Mouse (Mus musculus): ENCODE measurements at regions not wholly inside any gene's neighbourhood (a gene's known extent, or its start where the extent isn't known, plus 50 kb on each side); places are given as distances from the start of the nearest gene placed in this dataset.

DNA sequence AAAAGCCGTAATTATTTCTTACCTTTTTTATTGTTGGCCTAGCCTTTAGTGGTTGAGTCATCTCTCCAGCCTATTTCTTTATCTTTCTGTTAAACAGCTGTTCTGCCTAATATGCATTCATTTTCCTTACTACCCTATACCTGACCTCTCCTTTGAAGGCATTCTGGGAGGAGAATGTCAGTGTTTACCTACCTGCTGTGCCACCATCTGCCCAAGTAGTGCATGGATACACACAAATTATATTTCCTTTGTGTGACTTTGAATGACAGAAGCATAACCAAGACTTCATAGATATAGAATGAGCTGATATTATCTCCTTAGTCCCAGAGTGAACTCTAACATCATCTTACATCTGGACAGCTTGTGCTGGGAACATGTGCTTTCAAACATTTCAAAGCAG is 293.5 kb upstream of the Tom1l1 start:
- no peak for DNase-seq

DNA sequence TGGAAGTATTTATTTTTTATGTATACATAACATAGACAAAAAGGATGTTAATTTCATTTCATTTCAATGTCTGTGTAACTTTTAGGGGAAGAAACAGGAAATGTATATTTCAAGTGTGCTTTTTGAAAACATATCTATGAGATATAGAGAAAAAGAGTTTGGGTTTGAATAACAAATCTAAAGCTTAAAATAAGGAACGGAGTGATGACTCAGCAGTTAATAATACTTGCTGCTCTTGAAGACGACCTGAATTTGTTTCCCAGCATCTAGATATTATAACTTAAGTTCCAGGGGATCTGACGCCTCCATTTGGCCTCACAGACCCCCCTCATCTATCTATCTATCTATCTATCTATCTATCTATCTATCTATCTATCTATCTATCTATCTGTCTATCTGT is 290.1 kb upstream of the Tom1l1 start:
- DNase-seq = no peak

DNA sequence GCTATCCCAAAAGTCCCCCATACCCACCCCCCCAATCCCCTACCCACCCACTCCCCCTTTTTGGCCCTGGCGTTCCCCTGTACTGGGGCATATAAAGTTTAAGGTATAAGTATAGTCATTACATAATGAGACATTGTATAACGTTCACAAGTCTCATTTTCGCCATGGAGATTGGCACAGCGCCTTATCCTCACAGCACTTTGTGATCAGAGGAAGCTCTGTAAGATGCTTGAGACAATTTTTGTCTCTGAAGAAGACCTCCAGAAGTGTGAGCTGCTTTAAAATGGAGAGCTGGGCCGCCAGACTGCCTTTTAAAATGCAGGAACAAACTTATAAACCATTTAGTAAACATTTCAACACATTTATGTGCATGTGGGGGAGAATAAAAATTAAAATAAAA is 252.9 kb upstream of the Tom1l1 start:
- no peak for DNase-seq

DNA sequence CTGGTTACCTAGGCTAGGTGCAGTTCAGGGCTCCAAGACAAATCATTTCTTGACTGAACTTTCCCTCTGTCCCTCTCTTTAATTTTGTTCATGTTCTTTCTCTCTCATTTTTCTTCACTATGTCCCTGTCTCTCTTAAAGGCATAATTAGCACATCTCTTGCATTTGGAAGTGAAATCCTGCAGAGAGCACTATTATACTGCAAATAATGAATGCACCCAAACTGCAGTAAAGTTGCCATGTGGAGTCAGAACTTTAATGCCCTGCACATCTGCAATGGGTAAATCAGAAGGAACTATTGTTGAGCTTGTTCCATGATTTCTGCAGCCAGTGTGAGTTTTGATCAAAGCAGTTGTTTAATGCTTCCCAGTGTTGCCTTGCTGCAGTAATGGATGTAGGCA is 237.6 kb upstream of the Tom1l1 start:
- DNase-seq = no peak

DNA sequence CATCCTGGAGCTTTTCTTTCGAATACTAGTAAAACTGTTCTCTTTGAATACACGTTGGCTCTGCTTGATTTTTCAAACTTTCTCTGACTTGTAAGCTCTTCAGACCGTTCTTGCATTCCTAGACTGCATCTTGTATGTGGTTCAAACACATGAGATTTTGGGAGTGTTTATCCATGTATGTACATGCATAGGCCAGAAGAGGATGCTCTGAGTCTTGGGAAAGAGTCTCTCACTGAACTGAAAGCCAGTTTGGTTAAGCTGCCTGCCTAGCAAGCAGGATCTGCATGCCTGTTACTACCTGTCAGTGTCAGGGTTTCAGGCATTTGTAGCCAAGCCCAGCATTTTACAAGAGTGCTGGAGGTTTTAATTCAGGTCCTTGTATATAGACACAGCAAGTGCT is 229.6 kb upstream of the Tom1l1 start:
- no peak for DNase-seq

DNA sequence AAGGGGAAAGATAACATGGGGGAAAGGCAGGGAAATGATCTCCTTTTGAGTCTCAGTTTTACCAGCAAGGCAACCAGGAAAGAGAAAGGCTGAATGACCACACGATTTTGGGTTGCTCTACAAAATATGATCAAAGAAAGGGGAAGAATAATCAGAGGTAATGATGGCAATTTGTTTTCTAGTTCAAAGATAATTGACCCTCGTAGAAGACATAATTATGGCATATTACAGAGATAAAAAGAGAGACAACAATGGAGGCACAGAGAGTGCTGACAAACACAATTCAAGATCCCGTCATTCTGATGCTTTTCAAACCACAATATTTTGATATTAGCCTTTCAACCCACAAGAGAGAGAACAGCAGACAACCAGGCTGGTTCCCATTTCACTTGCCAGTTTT is 206.1 kb upstream of the Tom1l1 start:
- DNase-seq = no peak

DNA sequence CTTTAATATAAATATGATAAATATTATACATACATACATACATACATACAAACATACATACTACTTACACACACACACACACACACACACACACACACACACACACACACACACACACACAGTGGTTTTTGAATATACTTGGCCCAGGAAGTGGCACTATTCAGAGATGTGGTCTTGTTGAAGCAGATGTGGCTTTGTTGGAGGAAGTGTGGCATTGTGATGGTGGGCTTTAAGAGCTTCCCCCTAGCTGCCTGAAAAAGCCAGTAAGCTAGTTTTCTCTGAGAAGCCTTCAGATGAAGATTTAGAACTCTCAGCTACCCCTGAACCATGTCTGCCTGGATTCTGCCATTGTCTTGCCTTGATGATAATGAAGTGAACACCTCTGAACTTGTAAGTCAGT is 185.0 kb upstream of the Tom1l1 start:
- DNase-seq = no peak

DNA sequence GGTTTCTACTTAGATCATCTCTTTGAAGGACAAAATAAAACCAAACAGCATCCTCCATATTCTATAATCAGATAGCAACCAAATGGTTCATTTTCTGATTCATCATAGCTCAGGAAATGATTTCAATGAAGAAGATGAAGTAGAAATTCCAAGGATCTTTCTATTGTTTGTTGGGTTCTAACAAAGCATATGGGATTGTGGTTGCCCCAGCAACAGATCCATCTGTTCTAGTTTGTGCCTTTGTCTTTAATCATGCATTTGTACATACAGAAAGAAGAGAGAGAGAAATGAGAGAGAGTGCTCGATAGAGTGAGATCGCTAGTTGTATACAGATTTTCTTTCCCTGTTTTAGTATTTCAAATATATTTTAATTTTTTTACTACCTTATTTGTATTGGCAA is 183.5 kb upstream of the Tom1l1 start:
- no peak for DNase-seq

DNA sequence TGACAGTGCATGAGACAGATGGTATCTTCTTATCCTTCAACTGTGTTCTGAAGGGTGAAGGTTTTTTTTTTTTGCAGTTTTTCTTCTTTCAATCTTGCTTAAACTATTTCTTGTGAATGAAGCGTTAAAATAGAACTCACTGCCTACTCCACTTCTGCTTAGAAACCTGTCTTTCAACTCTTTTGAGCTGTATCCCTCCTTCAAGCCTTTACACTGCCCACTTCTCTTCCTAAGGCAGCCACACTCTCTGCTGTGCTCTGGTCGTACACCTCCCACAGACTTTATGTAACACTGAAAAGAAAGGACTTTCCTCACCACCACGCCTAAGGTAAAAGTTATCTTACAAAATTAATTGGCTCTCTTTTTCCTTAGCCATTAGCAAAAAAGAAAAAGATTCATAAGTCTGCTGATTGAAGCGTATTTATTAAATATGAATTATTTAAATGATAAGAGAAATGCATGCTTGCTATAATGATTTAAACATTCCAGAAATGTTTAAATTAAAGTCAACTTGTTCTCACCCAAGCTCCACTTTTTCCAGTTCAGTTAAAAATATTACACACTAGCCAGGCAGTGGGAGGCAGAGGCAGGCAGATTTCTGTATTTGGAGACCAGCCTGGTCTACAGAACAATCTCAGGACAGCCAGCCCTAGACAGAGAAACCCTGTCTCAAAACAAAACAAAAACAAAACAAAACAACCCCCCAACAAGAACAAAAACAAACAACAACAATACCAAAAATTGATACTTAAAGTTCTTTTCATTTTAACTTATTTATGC is 176.0 kb upstream of the Tom1l1 start:
- no peak for DNase-seq

DNA sequence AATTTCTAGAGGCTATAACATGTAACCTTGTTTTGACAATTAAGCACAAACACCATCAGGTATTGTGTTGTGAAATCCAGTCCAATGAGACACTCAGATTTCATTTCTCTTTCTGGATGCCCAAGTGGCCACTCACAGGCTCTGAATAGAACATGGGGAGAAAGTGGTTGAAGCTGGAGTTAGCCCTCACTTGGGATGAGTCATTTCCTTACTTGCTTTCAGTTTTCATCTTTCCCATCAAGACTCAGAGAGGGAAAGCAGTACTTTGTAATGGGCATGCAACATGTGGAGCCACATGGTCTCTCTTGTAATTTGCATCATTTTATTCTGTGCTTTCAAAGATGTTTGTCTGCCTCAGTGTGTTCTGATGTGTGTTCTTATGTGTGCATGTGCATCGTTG is 167.6 kb upstream of the Tom1l1 start:
- DNase-seq = no peak

DNA sequence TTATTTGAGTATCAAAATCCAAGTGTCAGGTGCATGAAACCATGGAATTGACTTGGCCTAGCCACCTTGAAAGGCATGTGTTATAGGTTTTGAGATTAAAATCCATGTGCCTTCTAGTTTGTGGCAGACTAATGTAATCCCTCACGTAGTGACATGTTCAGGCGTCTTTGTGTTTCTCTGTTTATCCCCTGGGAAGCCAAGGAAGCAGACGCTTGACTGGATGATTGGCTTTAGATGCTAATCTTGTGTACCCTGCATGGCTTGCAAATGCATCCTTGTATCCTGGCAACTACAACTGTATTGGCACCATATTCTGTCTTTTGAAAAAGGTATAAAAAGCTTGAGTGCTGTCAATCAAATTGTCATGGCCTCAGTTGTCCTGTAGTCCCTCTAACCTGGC is 167.2 kb upstream of the Tom1l1 start:
- no peak for DNase-seq

DNA sequence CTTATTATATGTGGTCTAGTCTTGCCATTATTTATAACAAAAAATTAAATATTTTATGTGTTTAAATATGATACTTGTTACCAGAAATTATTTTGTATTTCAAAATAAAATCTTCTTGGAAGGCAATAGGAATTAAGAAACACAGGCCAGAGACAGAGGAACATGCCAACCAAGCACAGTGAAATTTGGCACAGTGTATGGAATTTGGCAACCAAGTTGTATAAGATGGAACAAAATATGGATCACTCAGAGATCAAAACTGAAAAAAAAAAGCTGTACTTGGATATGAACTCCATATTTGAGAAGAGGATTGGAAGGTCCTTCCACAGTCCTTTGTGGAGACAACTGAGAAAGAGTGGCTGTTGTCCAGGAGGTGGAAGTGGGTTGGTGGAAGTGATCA is 163.1 kb upstream of the Tom1l1 start:
- DNase-seq = no peak

DNA sequence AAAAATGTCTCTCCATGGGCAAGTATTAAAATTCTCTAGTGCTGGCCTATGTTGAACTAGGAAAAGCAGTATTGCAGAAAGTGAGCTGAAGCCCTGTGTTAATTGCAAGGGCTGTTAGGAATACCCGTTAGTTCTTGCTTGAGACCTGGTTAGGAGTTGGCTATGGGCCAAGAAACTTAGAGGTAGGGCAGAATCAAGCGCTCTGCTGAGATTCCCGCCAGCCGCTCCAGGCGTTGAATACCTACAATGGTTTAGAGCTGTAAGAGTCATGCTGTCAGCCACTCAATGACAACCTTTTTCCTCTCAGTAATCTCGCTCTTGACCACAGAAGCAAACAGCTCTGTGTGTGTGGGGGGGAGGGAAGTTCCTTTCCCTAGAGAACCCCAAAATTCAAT is 156.8 kb upstream of the Tom1l1 start:
- DNase-seq = peak in 1 of 2 experiments; percentile 1

DNA sequence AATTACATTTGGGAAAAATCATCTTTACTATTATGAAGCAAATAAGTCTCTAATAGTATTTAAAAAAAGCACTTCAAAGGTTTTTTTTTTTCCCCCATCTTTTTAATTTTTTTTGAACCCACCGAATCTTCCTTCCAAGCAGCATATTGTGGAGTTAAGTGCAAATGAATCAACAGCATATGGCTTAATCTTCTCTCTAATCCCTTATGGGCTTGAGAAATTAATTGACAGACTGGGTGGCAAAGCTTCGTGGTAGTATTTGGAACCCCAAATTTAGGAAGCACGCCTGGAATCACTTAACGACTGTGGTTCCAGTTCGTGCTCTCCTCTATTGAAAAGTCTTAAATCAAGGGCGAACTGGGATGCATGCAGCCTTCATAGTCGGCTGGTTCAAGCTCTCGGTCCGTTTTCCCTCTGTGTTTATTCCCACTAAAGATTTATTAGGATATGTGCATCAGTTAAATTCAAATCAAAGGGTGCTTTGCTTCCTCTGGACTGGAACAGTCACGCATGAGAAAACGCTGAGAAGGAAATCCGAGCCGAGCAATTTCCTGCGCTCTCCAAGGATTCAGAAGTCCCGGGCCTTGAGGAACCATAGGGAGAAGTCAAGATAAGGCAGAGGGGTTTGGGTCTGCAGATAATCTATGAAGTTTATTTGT is 156.2 kb upstream of the Tom1l1 start:
- no peak for DNase-seq

DNA sequence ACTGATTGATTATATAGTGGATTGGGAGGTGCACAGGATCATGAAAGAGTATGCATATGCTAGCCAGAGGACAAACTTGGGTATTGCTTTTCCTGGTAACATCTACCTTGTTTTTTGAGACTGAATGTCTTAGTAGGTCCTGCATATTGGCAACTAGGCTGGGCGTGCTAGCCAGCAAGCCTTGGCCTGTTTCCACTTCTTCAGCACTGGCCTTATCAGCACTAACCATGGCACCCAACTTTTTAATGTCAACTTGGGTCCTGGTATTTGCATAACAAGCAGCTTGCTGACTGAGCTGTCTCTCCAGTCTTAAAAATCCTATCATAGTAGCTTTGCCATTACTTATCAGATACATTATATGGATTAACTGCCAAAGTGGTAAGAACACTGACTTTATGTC is 150.0 kb upstream of the Tom1l1 start:
- DNase-seq = peak; percentile 26 to 52

DNA sequence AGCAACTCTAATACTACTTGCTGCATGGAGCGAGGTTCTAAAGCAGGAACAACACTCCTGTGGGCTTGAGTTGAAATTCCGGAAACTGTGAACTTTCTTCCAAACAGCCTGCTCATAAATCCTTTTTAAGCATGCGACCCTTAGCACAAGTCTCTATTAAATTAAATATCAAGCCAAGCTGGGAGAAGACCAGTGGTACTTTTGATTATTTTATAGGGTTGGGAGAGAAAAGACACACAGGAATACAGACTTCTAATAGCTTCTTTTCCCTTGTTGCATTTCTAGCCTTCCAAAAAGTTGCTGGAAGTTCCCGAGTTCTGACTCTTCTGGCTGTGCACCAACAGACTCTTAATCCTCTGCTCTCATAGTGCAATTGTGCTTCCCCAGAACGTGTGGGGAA is 136.6 kb upstream of the Tom1l1 start:
- DNase-seq = no peak

DNA sequence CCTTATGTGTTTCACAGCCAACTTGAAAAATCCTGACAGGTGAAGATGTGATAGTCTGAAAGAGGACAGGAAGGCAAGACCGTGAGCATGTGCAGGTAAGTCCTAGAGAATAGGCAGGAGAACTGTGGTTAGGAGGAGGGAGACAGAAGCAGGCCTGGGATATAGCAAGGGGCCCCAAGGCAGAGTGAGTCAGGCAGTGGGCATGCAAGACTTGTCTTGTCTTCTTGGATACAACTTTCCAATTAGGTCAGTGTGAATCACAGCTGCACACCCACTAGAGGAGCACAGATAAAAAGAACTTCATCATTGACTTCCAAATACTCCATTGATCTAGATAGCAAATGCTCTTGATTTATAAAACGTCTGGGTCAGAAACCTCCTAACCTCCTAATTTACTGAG is 128.6 kb upstream of the Tom1l1 start:
- DNase-seq = no peak

DNA sequence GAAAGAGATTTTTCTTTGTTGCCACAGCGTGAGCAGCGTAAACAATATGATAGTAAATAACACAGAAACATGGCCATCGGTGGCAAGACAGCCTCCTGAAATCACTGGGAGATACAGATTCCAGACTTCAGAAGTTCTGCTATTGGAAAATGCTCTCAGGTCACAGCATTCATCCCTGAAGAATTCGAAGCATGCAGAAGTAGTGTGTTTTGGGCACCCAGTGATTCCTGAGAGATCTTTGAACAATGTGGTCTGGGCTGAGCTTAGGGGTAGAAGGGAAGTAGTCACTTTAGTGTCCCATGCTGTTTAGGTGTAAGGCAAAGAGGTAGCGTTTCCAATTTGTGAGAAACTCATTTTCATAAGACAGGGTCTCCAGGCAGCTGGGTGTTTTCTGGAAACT is 126.3 kb upstream of the Tom1l1 start:
- no peak for DNase-seq

DNA sequence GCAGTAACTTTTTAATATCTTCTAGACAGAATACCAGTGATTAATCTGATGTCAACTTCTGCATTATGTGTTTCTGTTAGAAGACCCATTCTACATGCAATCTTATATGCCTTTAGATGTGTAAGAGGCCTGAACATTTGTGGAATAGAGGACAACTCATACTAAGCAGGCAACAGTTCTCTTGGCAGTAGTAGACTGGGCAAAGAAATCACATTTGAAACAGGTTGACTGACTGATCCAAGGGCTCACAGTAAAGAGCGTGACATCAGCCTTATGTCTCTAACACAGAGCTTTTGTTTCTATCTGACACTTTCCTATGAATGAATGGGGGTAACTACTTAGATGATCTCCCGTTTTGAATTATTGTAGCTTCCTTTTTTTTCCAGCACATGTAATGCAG is 124.8 kb upstream of the Tom1l1 start:
- DNase-seq = no peak

DNA sequence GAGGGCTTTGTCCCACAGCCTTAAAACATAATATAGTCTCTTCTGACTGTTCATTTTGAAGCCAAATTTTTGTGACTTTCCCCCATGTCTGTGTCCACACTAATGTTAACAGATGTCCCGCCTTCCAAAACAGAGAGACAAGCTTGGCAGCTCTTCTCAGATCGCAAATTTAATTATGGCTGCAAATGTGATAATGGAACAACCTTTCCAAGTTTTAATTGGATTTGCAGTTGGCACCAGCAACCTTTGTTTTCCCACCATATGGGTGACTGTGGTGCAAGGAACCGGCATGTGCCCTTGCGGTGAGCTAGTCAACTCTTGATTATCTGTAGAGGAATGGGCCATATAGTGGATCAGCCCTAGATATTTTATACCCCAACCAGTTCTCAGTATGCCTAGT is 124.4 kb upstream of the Tom1l1 start:
- no peak for DNase-seq

DNA sequence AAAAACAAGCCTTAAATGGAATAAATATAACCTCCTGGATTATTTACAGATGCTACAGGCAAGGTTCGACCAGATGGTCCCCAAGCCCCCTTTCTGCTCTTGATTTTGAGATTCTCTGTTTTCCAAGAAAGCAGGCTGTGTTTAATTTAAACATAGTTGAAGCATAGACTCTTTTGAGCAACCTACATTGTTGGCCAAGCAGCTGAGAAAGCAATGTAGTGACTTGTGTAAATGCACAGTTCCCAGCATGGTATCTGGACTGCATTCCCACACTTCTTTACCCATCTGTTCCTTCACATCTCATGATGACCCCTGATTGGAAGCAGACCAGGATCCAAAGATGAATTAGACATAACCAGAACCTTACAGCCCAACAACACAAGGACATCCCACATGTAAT is 120.3 kb upstream of the Tom1l1 start:
- no peak for DNase-seq

DNA sequence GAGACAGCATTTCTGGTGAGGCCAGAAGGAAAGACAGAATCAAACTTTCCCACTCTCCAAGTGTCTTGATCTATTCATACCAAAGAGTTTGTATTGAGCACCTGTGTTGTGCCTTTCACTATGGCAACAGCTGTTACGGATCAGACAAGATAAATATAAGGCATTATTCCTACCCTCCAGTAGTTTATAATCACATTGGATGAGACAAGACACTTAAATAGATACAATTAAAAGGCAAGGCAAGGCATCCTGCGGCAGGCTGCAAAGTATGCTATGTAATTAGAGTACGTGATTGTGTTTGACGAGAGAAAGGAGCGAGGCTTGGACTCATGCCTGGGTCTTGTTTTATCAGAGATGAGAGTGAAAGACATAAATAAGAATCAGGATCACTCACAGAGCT is 119.2 kb upstream of the Tom1l1 start:
- DNase-seq = no peak

DNA sequence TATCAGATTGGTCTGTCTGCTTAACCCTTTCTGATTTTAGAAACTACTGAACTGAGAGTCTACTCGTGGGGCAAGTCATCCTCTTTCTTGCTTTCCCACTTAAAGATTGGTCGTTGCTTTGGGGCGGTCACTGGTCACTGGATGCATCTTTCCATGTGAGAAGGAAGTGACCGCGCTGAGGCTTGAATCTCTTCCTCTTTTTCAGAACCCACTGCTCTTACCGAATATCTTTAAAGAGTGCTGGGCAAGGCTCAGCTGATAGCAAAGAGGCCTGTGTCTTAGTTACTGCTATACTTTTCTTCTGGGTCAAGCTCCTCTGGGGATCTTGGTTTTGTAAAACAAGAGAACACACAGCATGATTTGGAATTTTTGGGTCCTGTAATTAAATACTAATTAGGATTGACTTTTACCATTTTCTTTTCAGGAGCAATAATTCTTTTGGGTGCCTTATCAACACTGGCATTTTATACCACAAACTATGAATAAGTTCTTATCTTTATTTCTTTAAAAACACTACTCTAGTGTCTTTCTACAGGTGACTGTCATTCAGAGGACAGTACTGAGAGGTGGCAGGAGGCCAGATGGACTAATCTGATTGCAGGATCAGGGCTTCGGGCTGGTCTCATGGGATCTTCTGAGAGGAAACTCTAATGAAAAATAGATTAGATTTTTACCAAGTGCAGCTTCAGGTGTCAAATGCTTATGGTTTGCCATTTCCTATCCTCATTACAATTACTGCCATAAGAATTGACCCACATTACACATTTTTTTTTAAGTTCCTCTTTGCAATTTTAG is 114.6 kb upstream of the Tom1l1 start:
- DNase-seq = no peak

DNA sequence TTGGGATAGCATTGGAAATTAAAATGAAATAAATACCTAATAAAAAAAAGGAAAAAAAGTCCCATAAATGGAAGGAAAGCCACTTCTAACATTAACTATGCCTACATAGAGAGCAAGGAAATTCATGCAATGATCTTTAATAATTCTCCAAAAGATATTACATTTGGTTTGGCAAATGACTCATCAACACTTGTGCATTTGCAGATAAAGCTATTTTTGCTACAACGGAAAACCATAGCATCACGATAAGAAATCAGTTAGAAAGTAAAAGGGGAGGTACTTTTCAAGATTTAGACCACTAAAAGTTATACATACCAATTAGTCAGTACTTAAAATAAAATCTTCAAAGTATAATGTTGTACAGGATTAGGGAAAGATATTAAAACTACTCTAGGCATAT is 109.4 kb upstream of the Tom1l1 start:
- DNase-seq = no peak
